Mouse (Mus musculus): Measurements from ENCODE around the gene Mgl2.

- TF ChIP-seq POLR2A (IDR thresholded peaks at IDR 0.05; ENCODE audit: control insufficient read depth, extremely low read depth, insufficient read depth, low read length, poor library complexity), result no peak
- TF ChIP-seq CTCF (IDR thresholded peaks at IDR 0.05; ENCODE audit: borderline replicate concordance, control insufficient read depth, extremely low read depth, insufficient read depth, low read length, poor library complexity), result no peak
Measured at GRCm38 (mm10) chr11:70103701-70104315, 26.3 kb upstream of the Mgl2 start.

Data from thymus, adult 2 months (tissue).